Mouse (Mus musculus) retina, adult 2 months (tissue): ENCODE results near the gene Gm28042.

Source experiments
- DNase-seq: peaks from one replicate; pipeline ENCODE4 v3.0.0-alpha.2; 2012; ENCODE audit warnings: low read depth, low spot score

Gene Gm28042

DNA sequence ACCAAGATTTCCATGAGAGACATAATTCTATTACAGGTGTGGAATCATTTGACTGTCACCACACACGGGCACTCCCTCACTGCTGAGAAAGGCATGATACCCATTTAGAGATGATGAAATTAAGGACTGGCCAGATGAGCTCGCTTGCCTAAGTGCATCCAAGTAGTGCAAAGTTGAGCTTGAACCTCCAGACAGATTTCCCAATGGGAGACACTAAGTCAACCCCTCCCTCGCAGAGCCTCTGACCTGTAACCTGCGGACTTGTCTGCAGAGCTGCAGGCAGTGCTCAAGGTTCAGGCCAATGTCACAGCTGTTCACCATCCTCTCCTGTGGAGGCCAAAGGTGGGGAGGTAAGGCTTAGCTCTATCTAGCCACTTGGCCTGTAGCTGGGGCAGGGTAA is 31.5 kb downstream of the Gm28042 start:
- DNase-seq = no peak

DNA sequence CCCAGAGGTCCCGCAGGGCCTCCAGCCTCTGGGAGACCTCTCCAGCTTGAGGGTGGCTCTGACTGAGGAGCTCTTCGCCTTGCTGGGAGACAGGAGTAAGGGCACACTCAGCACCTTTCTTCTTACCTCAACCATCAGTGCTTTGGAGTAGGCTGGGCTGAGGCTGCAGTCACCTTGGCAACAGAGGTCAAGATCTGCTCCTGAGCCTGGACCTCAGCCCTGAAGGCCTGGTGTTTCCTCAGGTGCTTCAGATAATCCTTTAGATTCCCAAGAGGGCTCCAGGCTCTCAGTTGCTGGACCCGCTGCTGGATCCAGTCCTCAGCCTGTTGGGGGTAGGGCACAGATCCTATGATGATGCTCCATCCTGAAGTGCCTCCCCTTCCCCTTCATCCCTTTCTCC is 32.2 kb downstream of the Gm28042 start:
- DNase-seq = no peak

DNA sequence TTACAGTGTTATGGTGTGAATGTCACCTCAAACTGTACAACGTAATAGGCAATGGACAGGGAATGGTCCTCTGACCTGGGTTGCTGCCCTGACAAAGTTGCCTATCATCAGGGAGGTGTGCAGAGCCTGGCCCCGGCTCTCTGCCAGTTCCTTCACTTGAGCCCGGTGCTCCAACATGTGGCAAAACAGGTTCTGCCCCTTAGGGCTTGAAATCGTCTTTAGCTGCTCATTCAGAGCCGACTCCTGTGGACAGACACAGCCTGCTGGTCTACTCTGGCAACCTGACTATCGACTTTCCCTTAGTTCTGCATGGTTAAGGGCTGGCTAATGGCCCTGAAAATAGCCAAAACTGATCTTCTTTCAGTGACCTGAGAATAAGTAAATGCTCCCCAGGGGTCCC is 32.9 kb downstream of the Gm28042 start:
- no peak for DNase-seq

DNA sequence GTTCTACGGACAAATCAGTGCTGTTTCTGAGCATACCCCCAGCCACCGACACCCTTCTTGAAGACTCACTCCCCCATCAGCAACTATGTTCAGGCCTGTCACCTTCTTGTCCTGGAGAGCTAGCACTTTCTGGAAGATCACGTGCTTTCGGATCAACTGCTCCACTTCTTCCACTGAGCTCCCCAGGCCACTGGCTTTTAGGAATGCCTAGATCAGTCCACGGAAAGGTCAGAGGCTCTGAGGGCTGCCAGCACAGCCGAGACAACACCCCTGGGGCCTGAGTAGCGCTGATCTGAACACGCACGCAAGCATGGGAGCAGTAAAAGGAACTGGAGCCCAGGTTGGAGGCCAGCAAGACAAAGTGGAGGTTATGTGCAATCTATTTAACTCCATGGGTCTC is 33.4 kb downstream of the Gm28042 start:
- no peak for DNase-seq

DNA sequence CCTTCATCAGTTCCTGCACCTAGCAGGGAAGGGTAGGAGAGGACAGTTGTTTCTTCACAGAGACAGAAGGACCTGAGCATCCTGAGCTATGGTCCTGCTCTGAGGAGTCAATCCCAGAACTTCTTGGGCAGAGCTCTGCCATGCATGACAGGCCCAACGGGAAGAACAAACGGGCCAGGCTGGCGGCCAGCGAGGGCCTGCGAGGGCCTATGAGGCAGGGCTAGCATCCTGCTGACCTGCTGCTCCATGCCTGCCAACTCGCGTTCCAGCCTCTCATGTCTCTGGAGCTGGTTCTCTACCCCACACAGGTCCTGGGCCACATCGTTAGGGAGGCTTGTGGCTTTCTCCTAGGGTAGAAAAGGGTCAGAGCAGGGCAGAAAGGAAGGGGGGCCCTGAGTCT is 35.0 kb downstream of the Gm28042 start:
- DNase-seq = no peak

DNA sequence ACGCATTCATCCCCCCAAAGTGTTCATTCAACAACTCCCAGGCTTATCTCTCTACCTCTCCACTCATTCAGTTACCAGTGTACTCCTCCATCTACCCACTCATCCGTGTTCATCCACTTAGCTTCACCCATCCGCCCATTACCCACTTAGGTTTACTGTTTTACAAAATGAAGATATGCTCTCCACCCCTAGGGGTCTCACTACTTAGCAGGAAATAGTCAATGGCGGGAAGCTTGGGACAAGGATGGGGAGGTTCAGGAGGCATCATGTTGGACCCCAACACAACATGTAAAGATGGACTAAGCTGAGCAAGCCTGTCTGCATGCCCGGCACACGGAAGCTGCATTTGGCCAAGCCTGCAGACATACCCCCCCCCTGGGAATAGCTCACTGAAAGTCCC is 37.3 kb downstream of the Gm28042 start:
- DNase-seq = no peak

DNA sequence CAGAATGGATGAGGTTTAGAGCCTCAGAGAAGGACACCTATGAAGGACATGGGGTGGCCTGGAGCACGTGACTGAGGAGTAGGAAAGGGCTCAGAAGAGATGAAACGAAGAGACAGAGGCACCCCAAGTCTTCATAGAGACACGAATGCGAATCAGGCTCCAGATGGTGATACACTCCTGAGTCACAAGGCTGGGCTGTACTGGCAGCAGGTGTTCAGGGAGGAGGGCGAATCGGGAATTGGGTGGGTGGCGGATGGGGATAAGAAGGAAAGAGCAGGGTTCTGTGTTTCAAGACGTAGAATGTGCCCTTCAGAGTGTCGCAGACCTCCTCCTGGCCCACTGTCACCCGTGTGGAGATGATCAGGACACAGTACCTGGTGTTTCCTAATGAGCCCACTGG is 38.0 kb downstream of the Gm28042 start:
- DNase-seq = no peak

DNA sequence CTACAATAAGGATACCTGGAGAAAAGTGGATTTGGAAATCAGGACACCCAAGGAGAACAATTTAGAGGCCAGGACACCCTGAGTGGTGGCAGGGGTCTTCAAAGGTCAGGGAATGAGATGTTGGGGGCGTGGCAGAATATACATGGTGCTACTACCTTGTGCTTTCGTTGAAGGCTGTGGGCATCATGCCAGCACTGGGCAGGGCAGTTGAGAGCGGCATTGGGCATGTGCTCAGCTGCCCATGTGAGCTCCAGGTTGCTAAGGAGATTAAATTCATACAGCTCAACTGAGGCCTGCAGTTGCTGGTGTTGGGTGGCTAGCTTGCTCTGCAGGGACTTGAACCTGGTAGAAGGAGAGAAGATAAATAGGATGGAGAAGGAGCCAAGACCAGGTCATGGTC is 38.9 kb downstream of the Gm28042 start:
- no peak for DNase-seq

DNA sequence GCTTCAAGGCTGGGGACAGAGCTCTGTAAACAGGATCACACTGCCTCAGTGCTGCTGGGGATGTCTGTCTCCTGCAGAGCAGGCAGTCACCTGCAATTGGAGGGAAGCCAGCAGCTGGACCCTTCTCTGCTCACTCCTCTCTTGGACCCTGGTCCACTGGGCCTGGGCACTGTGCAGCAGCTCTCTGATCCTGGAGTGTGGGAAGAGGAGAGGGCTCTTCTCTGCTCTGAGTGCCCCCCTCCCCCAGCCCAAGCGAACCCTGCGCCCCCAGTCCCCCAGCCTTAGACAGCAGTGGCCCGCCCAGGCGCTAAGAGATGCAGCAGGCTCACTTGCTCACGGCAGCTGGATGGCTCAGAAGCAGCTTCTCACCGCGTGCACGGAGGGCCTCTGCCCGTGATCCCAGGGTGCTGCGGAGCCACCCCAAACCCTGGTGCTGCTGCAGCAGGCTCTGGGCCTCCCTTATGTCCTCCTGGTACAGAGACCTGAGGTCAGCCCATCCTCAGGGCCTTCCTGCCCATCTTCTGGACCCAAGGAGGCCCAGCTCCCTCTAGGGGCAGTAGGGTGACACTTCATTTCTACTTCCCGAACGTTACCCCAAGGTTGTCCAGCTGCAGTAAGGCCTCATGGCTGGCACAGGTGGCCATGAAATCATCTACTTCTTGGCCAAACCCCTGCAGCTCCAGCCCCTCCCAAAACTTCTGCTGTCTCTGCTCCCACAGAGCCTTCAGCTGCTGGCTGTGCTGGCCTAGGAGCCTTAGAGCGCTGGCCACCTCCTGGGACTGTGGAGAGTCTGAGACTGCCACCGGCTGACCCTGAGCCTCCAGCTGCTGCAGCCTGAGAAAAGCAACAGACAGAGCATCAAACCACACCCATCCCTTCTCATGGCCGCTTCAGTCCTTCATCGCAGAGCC is 41.5 kb downstream of the Gm28042 start:
- DNase-seq = no peak

DNA sequence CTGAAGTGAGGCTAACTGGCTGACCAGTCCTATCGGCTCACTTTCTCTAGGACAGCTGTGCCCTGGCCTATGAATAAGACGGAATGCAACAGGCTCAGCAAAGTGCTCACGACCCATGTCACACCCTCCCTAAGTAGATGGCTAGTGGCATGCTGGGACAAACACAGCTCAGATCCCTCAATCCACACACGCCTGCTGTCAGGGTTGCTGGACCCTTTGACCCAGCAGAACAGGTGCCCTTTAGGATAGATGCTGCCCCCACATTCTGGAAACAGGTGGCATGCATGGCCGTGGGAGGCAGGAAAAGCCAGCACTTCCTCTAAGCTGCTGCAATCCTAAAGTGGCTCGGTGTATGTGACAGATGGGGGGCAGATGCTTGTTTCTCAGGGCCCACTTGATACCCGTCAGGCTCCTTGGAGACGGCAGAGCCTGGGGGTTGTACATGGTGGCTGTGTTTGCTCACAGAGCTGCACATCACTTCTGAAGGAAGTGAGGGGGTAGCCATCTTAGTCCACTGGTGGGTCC is 42.2 kb downstream of the Gm28042 start:
- DNase-seq = no peak

DNA sequence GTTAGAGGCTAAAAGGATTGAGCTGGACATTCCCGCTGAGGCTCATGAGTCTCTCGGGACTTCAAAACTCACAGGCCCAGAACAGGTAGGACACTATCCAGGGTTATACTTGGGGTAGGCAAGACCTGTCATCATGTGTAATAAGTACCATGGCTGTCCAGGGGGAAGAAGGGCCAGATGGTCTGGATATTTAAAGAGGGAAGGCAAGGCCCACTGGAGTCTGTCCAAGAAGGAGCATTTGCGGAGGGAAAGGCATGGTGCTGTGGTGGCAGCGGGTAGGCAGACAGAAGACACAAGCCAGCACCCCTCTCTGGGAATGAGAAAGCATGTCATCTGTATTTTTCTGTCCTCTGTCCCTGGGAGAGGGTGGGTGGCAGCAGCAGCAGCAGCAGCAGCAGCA is 46.8 kb downstream of the Gm28042 start:
- no peak for DNase-seq

DNA sequence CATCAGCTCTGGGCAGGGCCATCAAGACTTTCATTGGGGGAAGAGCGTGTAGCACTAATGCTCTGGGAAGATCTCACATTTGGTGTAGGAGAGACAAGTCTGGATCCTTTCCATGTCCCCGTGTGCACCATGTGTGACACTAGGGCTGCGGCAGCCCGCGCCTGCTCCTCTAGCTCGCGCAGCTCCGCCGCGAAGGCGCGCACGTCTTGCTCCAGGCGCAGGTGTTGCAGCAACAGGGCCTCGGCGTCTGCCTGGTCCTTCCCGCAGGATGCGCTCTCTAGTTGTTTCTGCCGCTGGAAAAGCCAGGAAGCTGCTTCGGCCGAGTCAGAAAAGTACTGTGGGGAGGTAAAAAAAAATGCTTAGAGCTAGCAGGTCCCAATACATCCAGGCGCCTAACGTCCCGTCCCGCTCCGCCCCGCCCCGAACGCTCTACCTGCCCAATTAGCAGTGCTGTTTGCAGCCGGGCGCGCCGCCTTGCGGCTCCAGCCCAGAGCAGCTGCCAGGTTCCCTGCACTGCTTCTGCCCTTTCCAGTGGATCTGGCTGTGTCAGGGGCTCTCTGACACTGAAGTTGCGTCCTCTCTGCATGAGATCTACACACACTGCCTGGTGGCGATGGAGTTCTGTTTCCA is 48.9 kb downstream of the Gm28042 start:
- DNase-seq = no peak

DNA sequence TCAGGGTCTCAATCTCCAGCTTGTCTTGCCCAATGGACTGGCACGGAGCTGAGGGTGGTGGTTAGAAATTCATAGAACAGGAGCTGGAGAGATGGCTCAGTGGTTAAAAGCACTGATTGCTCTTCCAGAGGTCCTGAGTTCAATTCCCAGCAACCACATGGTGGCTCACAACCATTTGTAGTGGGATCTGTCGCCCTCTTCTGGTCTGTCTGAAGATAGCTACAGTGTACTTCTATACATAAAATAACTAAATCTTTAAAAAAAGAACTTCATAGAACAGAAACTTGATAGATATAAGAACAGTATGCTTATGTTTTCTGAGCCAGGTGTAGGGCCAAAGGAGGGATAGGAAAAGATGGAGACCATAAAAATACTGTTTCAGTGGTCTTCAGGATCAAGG is 55.1 kb downstream of the Gm28042 start:
- DNase-seq = no peak

DNA sequence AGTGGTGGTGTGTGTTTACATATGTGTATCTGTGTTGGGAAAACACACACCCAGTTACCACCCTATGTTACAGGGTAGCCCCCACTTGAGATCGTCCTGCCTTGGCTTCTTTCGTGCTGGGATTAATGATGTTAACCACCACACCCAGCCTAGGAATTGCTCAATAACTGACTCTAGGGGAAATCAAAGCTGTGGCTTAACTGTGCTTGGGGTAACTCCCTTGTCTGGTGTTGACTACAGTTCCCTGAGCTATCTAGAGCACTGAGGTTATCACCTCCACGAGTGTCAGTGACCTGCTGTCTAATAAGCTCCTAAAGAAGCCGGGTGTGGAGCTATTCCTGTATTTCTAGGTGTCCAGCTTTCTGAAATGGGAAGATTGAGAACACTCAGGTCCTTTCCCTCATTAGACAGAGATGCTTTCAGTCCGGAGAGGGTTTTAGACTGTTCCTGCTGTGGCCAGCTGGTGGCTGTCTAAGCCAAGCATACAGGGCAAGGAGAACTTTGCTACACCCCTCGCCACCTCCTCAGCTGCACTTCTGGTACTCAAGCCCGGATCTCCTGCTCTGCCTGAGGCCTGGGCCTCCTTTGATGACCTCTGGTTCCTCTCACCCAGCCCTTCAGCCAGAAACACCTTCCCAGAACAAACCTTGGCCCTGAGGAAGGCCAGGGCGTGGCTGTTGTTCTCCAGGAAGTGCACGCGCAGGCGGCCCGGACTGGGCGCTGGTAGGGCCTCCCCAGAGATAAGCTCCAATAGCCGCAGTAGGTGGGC is 57.5 kb downstream of the Gm28042 start:
- DNase-seq = no peak

DNA sequence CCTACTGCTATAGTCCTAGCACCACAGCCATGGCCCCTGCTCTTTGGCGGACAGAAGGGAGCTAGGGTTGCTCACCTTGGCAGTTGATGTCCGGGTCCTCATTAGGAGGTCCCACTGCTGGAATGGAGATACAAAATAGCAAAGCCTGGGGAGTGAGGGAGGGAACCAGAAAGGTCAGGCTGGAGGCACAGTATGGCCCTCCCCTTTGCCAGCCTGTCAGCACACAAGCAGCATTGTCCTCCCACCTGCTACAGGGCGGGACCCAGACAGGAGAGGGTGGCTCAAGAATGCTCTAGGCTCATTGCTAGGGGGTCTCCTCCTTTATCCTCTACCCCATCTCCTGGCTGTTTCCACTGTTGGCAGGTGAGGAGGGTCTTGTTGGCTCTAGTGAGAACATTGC is 58.7 kb downstream of the Gm28042 start:
- no peak for DNase-seq

DNA sequence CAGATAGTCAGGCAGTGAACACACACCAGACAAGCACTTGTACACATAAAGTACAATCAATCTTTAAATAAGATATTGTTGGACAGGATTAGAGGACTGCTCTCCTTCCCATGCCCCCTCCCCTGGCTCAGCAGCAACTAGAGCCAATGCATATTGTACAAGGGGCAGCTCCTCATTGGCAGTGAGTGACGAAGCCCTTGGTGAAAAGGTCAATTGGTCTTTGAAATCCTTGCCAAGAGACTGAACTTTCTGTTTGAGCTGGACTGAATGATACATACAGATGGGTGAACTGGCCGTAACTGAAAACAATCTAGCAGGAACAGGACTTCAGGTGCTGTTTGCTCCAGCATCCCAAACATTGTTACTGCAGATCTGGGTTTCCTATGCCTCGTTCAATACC is 60.1 kb downstream of the Gm28042 start:
- DNase-seq = no peak

DNA sequence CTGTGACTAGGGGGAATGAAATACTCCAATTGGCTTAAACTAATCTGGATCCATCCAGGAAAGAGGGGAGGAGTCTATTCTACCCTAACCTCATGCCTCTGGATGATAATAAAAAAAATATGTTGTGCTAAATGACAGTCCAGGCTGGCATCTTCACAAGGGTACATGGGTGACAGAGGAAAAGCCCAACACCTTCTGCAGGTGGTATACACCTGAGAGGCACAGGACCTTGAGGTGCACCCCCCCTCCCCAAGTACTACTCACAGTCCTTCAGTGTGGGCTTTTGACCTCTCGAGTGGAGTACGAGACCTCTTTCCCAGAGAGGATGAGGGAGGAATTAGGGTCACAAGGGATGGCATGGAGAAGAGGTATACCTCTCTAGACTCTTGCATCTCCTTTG is 60.6 kb downstream of the Gm28042 start:
- no peak for DNase-seq

DNA sequence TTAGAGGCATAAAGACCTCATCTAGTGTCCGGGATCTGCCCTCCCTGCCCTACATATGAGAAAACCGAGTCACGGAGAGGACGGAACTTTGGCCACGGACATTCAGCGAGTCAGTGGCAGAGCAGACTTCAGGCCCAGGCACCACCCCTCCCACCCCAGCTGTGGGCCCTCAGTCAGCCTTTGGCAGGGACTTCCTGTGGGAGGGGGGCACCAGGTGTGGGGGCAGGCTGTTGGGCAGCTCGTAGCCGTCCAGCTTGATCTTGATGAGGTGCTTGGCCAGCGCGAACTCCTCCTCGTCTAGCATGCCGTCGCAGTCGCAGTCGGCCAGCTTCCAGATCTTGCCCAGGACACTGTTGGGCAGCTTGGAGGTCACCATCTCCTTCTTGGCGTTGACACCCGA is 63.7 kb downstream of the Gm28042 start:
- no peak for DNase-seq
